Mouse (Mus musculus): ENCODE results near the gene Simc1. TPM values are rescaled to one million over a fixed set of nuclear protein-coding genes. Genes with fewer than 3 reads are reported as not detected.

The Simc1 gene
- polyA plus RNA-seq, 1 experiment from 2014 or later: 2.8 TPM

- H3K36me3 ChIP-seq (ENCODE audit: control insufficient read depth, insufficient read depth, low read length): peaks cover 46% of the 10 kb centered on the region
- H3K4me2 ChIP-seq (replicated peaks; ENCODE audit: low read depth): no peak overlapping the region
- no peak for TF ChIP-seq CTCF (IDR thresholded peaks at IDR 0.05; ENCODE audit: low read depth)
- TF ChIP-seq EP300 (optimal IDR thresholded peaks at IDR 0.05): no peak
- H3K27ac ChIP-seq (replicated peaks): no peak overlapping the region
- H3K27me3 ChIP-seq (ENCODE audit: control insufficient read depth, insufficient read depth, low read length): no peaks in the 10 kb centered on the region
- H3K4me3 ChIP-seq (ENCODE audit: low read depth, low read length): no peak overlapping the region
- H3K9me3 ChIP-seq (ENCODE audit: control insufficient read depth, low read length): no peaks in the 10 kb centered on the region
- no peaks in the 10 kb centered on the region for H3K4me1 ChIP-seq (replicated peaks; ENCODE audit: control insufficient read depth, insufficient read depth)
- ATAC-seq (ENCODE audit: low FRiP score, low TSS enrichment) (no peak), DNase-seq (ENCODE audit: low spot score) (no peak)
- H3K9ac ChIP-seq (ENCODE audit: low read length): no peak overlapping the region
- 92% methylated on average over 9 of the region's 9 CpGs for WGBS
Measured at GRCm38 (mm10) chr13:54556176-54556575, 52.6 kb downstream of the Simc1 start.

GRCm38 (mm10) chr13:54556796-54557195, 53.2 kb downstream of the Simc1 start:
- DNase-seq (ENCODE audit: low spot score) (no peak), ATAC-seq (ENCODE audit: low FRiP score, low TSS enrichment) (no peak)
- no peaks in the 10 kb centered on the region for H3K4me1 ChIP-seq (replicated peaks; ENCODE audit: control insufficient read depth, insufficient read depth)
- H3K27ac ChIP-seq (replicated peaks): no peak overlapping the region
- no peak for TF ChIP-seq CTCF (IDR thresholded peaks at IDR 0.05; ENCODE audit: low read depth)
- no peak for TF ChIP-seq EP300 (optimal IDR thresholded peaks at IDR 0.05)
- no peak overlapping the region for H3K9ac ChIP-seq (ENCODE audit: low read length)
- H3K36me3 ChIP-seq (ENCODE audit: control insufficient read depth, insufficient read depth, low read length): peaks cover 41% of the 10 kb centered on the region
- no peaks in the 10 kb centered on the region for H3K9me3 ChIP-seq (ENCODE audit: control insufficient read depth, low read length)
- 89% methylated on average over 3 of the region's 3 CpGs for WGBS
- no peak overlapping the region for H3K4me2 ChIP-seq (replicated peaks; ENCODE audit: low read depth)
- H3K4me3 ChIP-seq (ENCODE audit: low read depth, low read length): no peak overlapping the region
- no peaks in the 10 kb centered on the region for H3K27me3 ChIP-seq (ENCODE audit: control insufficient read depth, insufficient read depth, low read length)

GRCm38 (mm10) chr13:54557652-54558051, 54.1 kb downstream of the Simc1 start:
- no peaks in the 10 kb centered on the region for H3K27me3 ChIP-seq (ENCODE audit: control insufficient read depth, insufficient read depth, low read length)
- 96% methylated on average over 1 of the region's 1 CpGs for WGBS
- H3K4me3 ChIP-seq (ENCODE audit: low read depth, low read length): no peak overlapping the region
- no peaks in the 10 kb centered on the region for H3K4me1 ChIP-seq (replicated peaks; ENCODE audit: control insufficient read depth, insufficient read depth)
- TF ChIP-seq EP300 (optimal IDR thresholded peaks at IDR 0.05) (no peak), CTCF (IDR thresholded peaks at IDR 0.05; ENCODE audit: low read depth) (no peak)
- H3K4me2 ChIP-seq (replicated peaks; ENCODE audit: low read depth): no peak overlapping the region
- peaks cover 41% of the 10 kb centered on the region for H3K36me3 ChIP-seq (ENCODE audit: control insufficient read depth, insufficient read depth, low read length)
- DNase-seq (ENCODE audit: low spot score): no peak
- no peak overlapping the region for H3K9ac ChIP-seq (ENCODE audit: low read length)
- ATAC-seq (ENCODE audit: low FRiP score, low TSS enrichment): no peak
- H3K9me3 ChIP-seq (ENCODE audit: control insufficient read depth, low read length): no peaks in the 10 kb centered on the region
- H3K27ac ChIP-seq (replicated peaks): no peak overlapping the region

GRCm38 (mm10) chr13:54559656-54560055, 56.1 kb downstream of the Simc1 start:
- ATAC-seq (ENCODE audit: low FRiP score, low TSS enrichment) (no peak), DNase-seq (ENCODE audit: low spot score) (no peak)
- H3K4me2 ChIP-seq (replicated peaks; ENCODE audit: low read depth): no peak overlapping the region
- peaks cover 3% of the 10 kb centered on the region; the same call in 1 of the 2 replicates for H3K4me1 ChIP-seq (replicated peaks; ENCODE audit: control insufficient read depth, insufficient read depth)
- TF ChIP-seq EP300 (optimal IDR thresholded peaks at IDR 0.05) (no peak), CTCF (IDR thresholded peaks at IDR 0.05; ENCODE audit: low read depth) (no peak)
- WGBS: 90% methylated on average over 2 of the region's 2 CpGs
- no peaks in the 10 kb centered on the region for H3K27me3 ChIP-seq (ENCODE audit: control insufficient read depth, insufficient read depth, low read length)
- H3K27ac ChIP-seq (replicated peaks): no peak overlapping the region
- no peak overlapping the region for H3K4me3 ChIP-seq (ENCODE audit: low read depth, low read length)
- no peaks in the 10 kb centered on the region for H3K9me3 ChIP-seq (ENCODE audit: control insufficient read depth, low read length)
- H3K9ac ChIP-seq (ENCODE audit: low read length): no peak overlapping the region
- H3K36me3 ChIP-seq (ENCODE audit: control insufficient read depth, insufficient read depth, low read length): peaks cover 38% of the 10 kb centered on the region

GRCm38 (mm10) chr13:54560608-54561007, 57.0 kb downstream of the Simc1 start:
- Histone ChIP-seq H3K9ac (ENCODE audit: low read length) (no peak overlapping the region), H3K36me3 (ENCODE audit: control insufficient read depth, insufficient read depth, low read length) (peaks cover 37% of the 10 kb centered on the region), H3K4me2 (replicated peaks; ENCODE audit: low read depth) (no peak overlapping the region), H3K27ac (replicated peaks) (no peak overlapping the region), H3K9me3 (ENCODE audit: control insufficient read depth, low read length) (no peaks in the 10 kb centered on the region), H3K4me1 (replicated peaks; ENCODE audit: control insufficient read depth, insufficient read depth) (peaks cover 3% of the 10 kb centered on the region; the same call in 1 of the 2 replicates), H3K4me3 (ENCODE audit: low read depth, low read length) (no peak overlapping the region), H3K27me3 (ENCODE audit: control insufficient read depth, insufficient read depth, low read length) (no peaks in the 10 kb centered on the region)
- ATAC-seq (ENCODE audit: low FRiP score, low TSS enrichment) (no peak), DNase-seq (ENCODE audit: low spot score) (no peak)
- 91% methylated on average over 7 of the region's 7 CpGs for WGBS
- no peak for TF ChIP-seq EP300 (optimal IDR thresholded peaks at IDR 0.05)
- no peak for TF ChIP-seq CTCF (IDR thresholded peaks at IDR 0.05; ENCODE audit: low read depth)

- H3K27me3 ChIP-seq (ENCODE audit: control insufficient read depth, insufficient read depth, low read length): no peaks in the 10 kb centered on the region
- DNase-seq (ENCODE audit: low spot score): no peak
- WGBS: 68% methylated on average over 7 of the region's 7 CpGs
Measured at GRCm38 (mm10) chr13:54562562-54562961, 59.0 kb downstream of the Simc1 start.

More at GRCm38 (mm10) chr13:54562562-54562961, 59.0 kb downstream of the Simc1 start:
- no peak overlapping the region; the same call in 1 of the 2 replicates for H3K27ac ChIP-seq (replicated peaks)
- H3K36me3 ChIP-seq (ENCODE audit: control insufficient read depth, insufficient read depth, low read length): peaks cover 29% of the 10 kb centered on the region
- no peak overlapping the region for H3K4me3 ChIP-seq (ENCODE audit: low read depth, low read length)
- H3K4me2 ChIP-seq (replicated peaks; ENCODE audit: low read depth): no peak overlapping the region
- H3K4me1 ChIP-seq (replicated peaks; ENCODE audit: control insufficient read depth, insufficient read depth): peaks cover 3% of the 10 kb centered on the region; the same call in 1 of the 2 replicates
- no peak overlapping the region for H3K9ac ChIP-seq (ENCODE audit: low read length)
- no peaks in the 10 kb centered on the region for H3K9me3 ChIP-seq (ENCODE audit: control insufficient read depth, low read length)
- no peak for ATAC-seq (ENCODE audit: low FRiP score, low TSS enrichment)
- TF ChIP-seq CTCF (IDR thresholded peaks at IDR 0.05; ENCODE audit: low read depth) (no peak), EP300 (optimal IDR thresholded peaks at IDR 0.05) (no peak)
